Mouse (Mus musculus): ENCODE measurements around the gene Myo1a. TPM values are rescaled to one million over a fixed set of nuclear protein-coding genes. Genes with fewer than 3 reads are reported as not detected.
"Not testable (repeated sequence)": the region's sequence is repeated elsewhere in the genome, so short reads cannot be mapped to it uniquely, and the experiment has no call there.

The Myo1a gene
- total RNA-seq, 2 experiments from 2014 or later: 0.48 to 0.76 TPM

GRCm38 (mm10) chr10:127759181-127760110, 54.5 kb downstream of the Myo1a start, which contains the start of the genes Rdh1 and Rdh16f1:
TSS of gene Rdh1 (plus strand) at chr10:127759721.
TSS of gene Rdh16f1 (plus strand) at chr10:127759787.
- no peak for DNase-seq (ENCODE audit: low spot score in 2 of 2)

DNA sequence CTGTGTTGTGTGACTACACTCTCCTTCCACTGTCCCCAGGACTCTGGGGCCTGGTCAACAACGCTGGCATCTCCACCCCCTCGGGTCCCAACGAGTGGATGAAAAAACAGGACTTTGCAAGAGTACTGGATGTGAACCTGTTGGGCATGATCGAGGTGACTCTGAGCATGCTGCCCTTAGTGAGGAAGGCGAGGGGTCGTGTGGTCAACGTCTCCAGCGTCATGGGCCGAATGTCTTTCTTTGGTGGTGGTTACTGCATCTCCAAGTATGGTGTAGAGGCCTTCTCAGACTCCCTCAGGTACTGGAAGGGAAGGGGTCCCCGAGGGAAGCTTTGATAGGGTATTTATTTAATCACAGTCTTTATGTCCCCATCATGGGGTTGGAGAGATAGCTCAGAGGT, 58.0 kb downstream of the Myo1a start:
- not testable (repeated sequence) for DNase-seq (ENCODE audit: low spot score in 2 of 2)

GRCm38 (mm10) chr10:127763914-127764680, 59.1 kb downstream of the Myo1a start:
- DNase-seq (ENCODE audit: low spot score in 2 of 2): no peak

- no peak for DNase-seq (ENCODE audit: low spot score in 2 of 2)
Measured at GRCm38 (mm10) chr10:127766564-127766963, 61.6 kb downstream of the Myo1a start.

Other genes with a start within 250 kb of the Myo1a start
- 1 to 10 TPM; 5.0 to 6.4 TPM for gene Stac3, start 203.5 kb upstream of the Myo1a start, total RNA-seq (2021)
- gene Ndufa4l2, start 190.2 kb upstream of the Myo1a start, total RNA-seq (2021): 1 to 10 TPM; 4.8 to 6.9 TPM
- gene Shmt2, start 182.7 kb upstream of the Myo1a start, total RNA-seq (2021): 10 to 100 TPM; 33.0 to 35.5 TPM
- 1 to 10 TPM; 2.7 TPM for gene Nxph4, start 170.6 kb upstream of the Myo1a start, total RNA-seq (2021)
- 100 to 1,000 TPM; 287 to 301 TPM for gene Lrp1, start 84.0 kb upstream of the Myo1a start, total RNA-seq (2021)
- 1 to 10 TPM; 6.1 to 6.2 TPM for gene Stat6, start 62.2 kb upstream of the Myo1a start, total RNA-seq (2021)
- gene Nemp1, start 38.3 kb upstream of the Myo1a start, total RNA-seq (2021): 1 to 10 TPM; 3.5 to 5.7 TPM
- 10 to 100 TPM; 33.3 to 36.9 TPM for gene Nab2, start 36.6 kb upstream of the Myo1a start, total RNA-seq (2021)
- 1 to 10 TPM; 5.2 to 6.3 TPM for gene Tac2, start 19.3 kb downstream of the Myo1a start, total RNA-seq (2021)
- 1 to 10 TPM; 9.1 to 9.5 TPM for gene Zbtb39, start 34.4 kb downstream of the Myo1a start, total RNA-seq (2021)
- 1 to 10 TPM; 1.6 TPM for gene Gpr182, start 46.6 kb downstream of the Myo1a start, total RNA-seq (2021)
- under 1 TPM; 0.09 to 0.24 TPM for gene Rdh1, start 54.6 kb downstream of the Myo1a start, total RNA-seq (2021)
- under 1 TPM; 0.25 to 0.76 TPM for gene Rdh16f1, start 54.6 kb downstream of the Myo1a start, total RNA-seq (2021)
- gene Rdh9, start 71.2 kb downstream of the Myo1a start, total RNA-seq (2021): not detected
- gene Rdh16, start 96.0 kb downstream of the Myo1a start, total RNA-seq (2021): under 1 TPM; 0.12 to 0.21 TPM
- gene Rdh19, start 144.8 kb downstream of the Myo1a start, total RNA-seq (2021): not detected
- gene Rdh16f2, start 161.3 kb downstream of the Myo1a start, total RNA-seq (2021): not detected
- gene Rdh7, start 183.6 kb downstream of the Myo1a start, total RNA-seq (2021): not detected
- under 1 TPM in 1 of 2 experiments, not detected in 1; 0.12 TPM for gene Sdr9c7, start 193.3 kb downstream of the Myo1a start, total RNA-seq (2021)

Data from layer of hippocampus, postnatal 14 days (tissue).